In the genomic region with DNA sequence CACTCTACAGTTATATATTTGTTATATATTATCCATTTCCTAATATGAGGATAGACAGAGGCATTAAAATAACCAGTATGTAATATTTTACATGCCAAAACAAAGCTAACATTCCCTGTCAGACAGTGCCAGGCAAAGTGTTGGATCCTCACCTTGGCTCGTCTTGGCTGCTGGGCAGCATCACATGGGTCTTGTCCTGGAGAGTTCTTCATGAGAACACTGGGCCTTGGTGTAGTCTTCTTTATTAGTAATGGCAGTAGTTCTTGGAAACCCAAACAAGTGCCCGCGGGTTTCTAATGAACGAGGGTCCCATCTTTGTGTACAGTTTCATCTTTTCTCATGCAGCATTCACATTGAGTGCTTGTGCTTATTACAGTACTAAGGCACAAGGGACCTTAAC, we compare ENCODE assay signal across 20 mouse cellular contexts. TPM values are rescaled to one million over a fixed set of nuclear protein-coding genes. Genes with fewer than 3 reads are reported as not detected.
DNase-seq lines count a peak whose midpoint lies in the region; ATAC-seq and TF ChIP-seq lines count a peak whose summit lies in the region.
"Had no signal": no experiment of that assay in that cellular context is flagged by ENCODE, and none has a peak within 500 bp of the region (broad histone marks: within the 10 kb centered on the region; RNA-seq: fewer than 3 reads in every experiment).

No protein-coding gene starts in this region.

- WGBS in heart, embryonic 10.5 days, result 86% methylated on average over 4 of the region's 4 CpGs
- WGBS in kidney, adult 2 months, result 92% methylated on average over 4 of the region's 4 CpGs
- 82% methylated on average over 4 of the region's 4 CpGs for WGBS in liver, postnatal 0 days (ENCODE audit: insufficient replicate concordance)
- WGBS in forebrain, embryonic 11.5 days, result 95% methylated on average over 4 of the region's 4 CpGs

- TF ChIP-seq POLR2A in kidney, adult 2 months (IDR thresholded peaks at IDR 0.05; ENCODE audit: low read depth, low read length), result no peak
- no peak for TF ChIP-seq POLR2A in bone marrow macrophage, adult 2 months (IDR thresholded peaks at IDR 0.05; ENCODE audit: borderline replicate concordance, low read depth, low read length)

- TF ChIP-seq CTCF in kidney, adult 2 months (conservative IDR thresholded peaks at IDR 0.05; ENCODE audit: insufficient read depth, insufficient read length, low read depth, low read length), result no peak
- TF ChIP-seq CTCF in bone marrow macrophage, adult 2 months (IDR thresholded peaks at IDR 0.05; ENCODE audit: low read depth, low read length), result no peak
- no peak for TF ChIP-seq CTCF in liver, postnatal 0 days (IDR thresholded peaks at IDR 0.05; ENCODE audit: low read depth)

- H3K27ac ChIP-seq in heart, embryonic 10.5 days, result no peak overlapping the region
- no peak overlapping the region for H3K27ac ChIP-seq in kidney, adult 2 months (ENCODE audit: insufficient read depth, low read depth, low read length)
- H3K27ac ChIP-seq in bone marrow macrophage, adult 2 months (ENCODE audit: insufficient read depth, low read depth, low read length), result peak overlapping the region; percentile 31
- no peak overlapping the region for H3K27ac ChIP-seq in liver, postnatal 0 days (ENCODE audit: low read depth)
- H3K27ac ChIP-seq in forebrain, embryonic 11.5 days (ENCODE audit: low read depth, low read length), result no peak overlapping the region
- H3K27ac ChIP-seq: embryonic facial prominence, embryonic 13.5 days; heart, embryonic 13.5 days; hindbrain, embryonic 10.5 days; hindbrain, embryonic 14.5 days; intestine, embryonic 15.5 days had no signal

- ATAC-seq in liver, postnatal 0 days, result no peak
- ATAC-seq in forebrain, embryonic 11.5 days (replicated peaks; ENCODE audit: low FRiP score), result no peak
- ATAC-seq: forebrain, embryonic 14.5 days; intestine, embryonic 15.5 days had no signal

- no peaks in the 10 kb centered on the region for H3K9me3 ChIP-seq in heart, embryonic 10.5 days
- no peaks in the 10 kb centered on the region for H3K9me3 ChIP-seq in liver, postnatal 0 days (ENCODE audit: low read length)
- no peaks in the 10 kb centered on the region for H3K9me3 ChIP-seq in forebrain, embryonic 11.5 days (ENCODE audit: control insufficient read depth, low read length)
- H3K9me3 ChIP-seq: embryonic facial prominence, embryonic 13.5 days; G1E; heart, embryonic 13.5 days; hindbrain, embryonic 10.5 days; intestine, embryonic 15.5 days had no signal

- no peak for TF ChIP-seq EP300 in liver, postnatal 0 days (IDR thresholded peaks at IDR 0.05; ENCODE audit: low read depth)

- H3K4me3 ChIP-seq in heart, embryonic 10.5 days, result no peak overlapping the region
- no peak overlapping the region for H3K4me3 ChIP-seq in kidney, adult 2 months (ENCODE audit: insufficient read depth, low read depth, low read length)
- no peak overlapping the region for H3K4me3 ChIP-seq in bone marrow macrophage, adult 2 months (ENCODE audit: insufficient read depth, low read length)
- H3K4me3 ChIP-seq in liver, postnatal 0 days (ENCODE audit: low read depth, low read length), result no peak overlapping the region
- no peak overlapping the region for H3K4me3 ChIP-seq in forebrain, embryonic 11.5 days (ENCODE audit: low read depth, low read length)
- H3K4me3 ChIP-seq: embryonic facial prominence, embryonic 13.5 days; heart, embryonic 13.5 days; hindbrain, embryonic 10.5 days; intestine, embryonic 15.5 days had no signal

- no peak overlapping the region for H3K4me2 ChIP-seq in liver, postnatal 0 days (ENCODE audit: low read depth, low read length)
- H3K4me2 ChIP-seq in forebrain, embryonic 11.5 days (ENCODE audit: low read depth, low read length, severe bottlenecking), result no peak overlapping the region
- H3K4me2 ChIP-seq: embryonic facial prominence, embryonic 13.5 days; heart, embryonic 13.5 days; hindbrain, embryonic 14.5 days; intestine, embryonic 15.5 days had no signal

- no peak overlapping the region for H3K9ac ChIP-seq in liver, postnatal 0 days (replicated peaks)
- no peak overlapping the region for H3K9ac ChIP-seq in forebrain, embryonic 11.5 days (ENCODE audit: low read length)
- H3K9ac ChIP-seq: embryonic facial prominence, embryonic 13.5 days; heart, embryonic 13.5 days; hindbrain, embryonic 14.5 days; intestine, embryonic 15.5 days had no signal

- H3K36me3 ChIP-seq in heart, embryonic 10.5 days, result no peaks in the 10 kb centered on the region
- no peaks in the 10 kb centered on the region for H3K36me3 ChIP-seq in kidney, adult 2 months (ENCODE audit: control insufficient read depth, insufficient read depth, low read length)
- no peaks in the 10 kb centered on the region for H3K36me3 ChIP-seq in liver, postnatal 0 days (replicated peaks; ENCODE audit: insufficient read depth, low read length)
- H3K36me3 ChIP-seq in forebrain, embryonic 11.5 days (ENCODE audit: control insufficient read depth, insufficient read depth, low read length), result no peaks in the 10 kb centered on the region
- H3K36me3 ChIP-seq: embryonic facial prominence, embryonic 13.5 days; heart, embryonic 13.5 days; hindbrain, embryonic 10.5 days; intestine, embryonic 15.5 days had no signal

- no peaks in the 10 kb centered on the region for H3K27me3 ChIP-seq in heart, embryonic 10.5 days (ENCODE audit: insufficient read depth, poor library complexity, severe bottlenecking)
- no peaks in the 10 kb centered on the region for H3K27me3 ChIP-seq in kidney, adult 2 months (replicated peaks; ENCODE audit: control insufficient read depth, insufficient read depth, low read length)
- H3K27me3 ChIP-seq in liver, postnatal 0 days (ENCODE audit: insufficient read depth, low read length), result no peaks in the 10 kb centered on the region
- no peaks in the 10 kb centered on the region for H3K27me3 ChIP-seq in forebrain, embryonic 11.5 days (ENCODE audit: control insufficient read depth, insufficient read depth, low read length)
- H3K27me3 ChIP-seq: embryonic facial prominence, embryonic 13.5 days; heart, embryonic 13.5 days; intestine, embryonic 15.5 days had no signal

- DNase-seq in heart, adult 11 months, result peak; percentile 92
- DNase-seq in heart, embryonic 10.5 days (ENCODE audit: low spot score), result no peak
- DNase-seq in kidney, adult 2 months, result peak; percentile 45
- DNase-seq in kidney, adult 11 months, result no peak
- peak; percentile 38 for DNase-seq in adrenal gland, postnatal 10 days
- DNase-seq in liver, postnatal 0 days, result no peak
- DNase-seq in forebrain, embryonic 11.5 days (ENCODE audit: low spot score), result no peak
- DNase-seq: cerebellum, adult 18-20 months; cerebellum, adult 9-11 months; cerebellum, postnatal 36 days; gastrocnemius, postnatal 25 days; kidney, adult 8-10 months had no signal

- peaks cover 11% of the 10 kb centered on the region for H3K4me1 ChIP-seq in heart, embryonic 10.5 days
- H3K4me1 ChIP-seq in kidney, adult 2 months (ENCODE audit: control insufficient read depth, insufficient read depth, low read length), result 0 out of 2 replicates have a peak, but pooled peaks cover 2% of the 10 kb centered on the region
- peaks cover 24% of the 10 kb centered on the region for H3K4me1 ChIP-seq in bone marrow macrophage, adult 2 months (ENCODE audit: control insufficient read depth, insufficient read depth, low read length)
- H3K4me1 ChIP-seq in liver, postnatal 0 days (ENCODE audit: insufficient read depth), result no peaks in the 10 kb centered on the region
- H3K4me1 ChIP-seq in forebrain, embryonic 11.5 days (replicated peaks; ENCODE audit: control insufficient read depth, insufficient read depth, low read length), result no peaks in the 10 kb centered on the region
- H3K4me1 ChIP-seq: embryonic facial prominence, embryonic 13.5 days; intestine, embryonic 15.5 days had no signal

RNA-seq across cellular contexts. Expression of gene Gpd2, which starts 59.8 kb away (rescaled TPM):
- polyA plus RNA-seq in heart, embryonic 10.5 days (2016; fragmentation: Nextera tagmentation; extraction: Ambion mirVana), result 18.6 and 22.3 TPM in 2 replicates
- polyA plus RNA-seq in kidney, adult 2 months (2012; rRNA removed), result 12.5 and 17.2 TPM in 2 replicates
- 100 to 1,000 TPM; 164 to 188 TPM for total RNA-seq in adrenal gland, postnatal 10 days (2021)
- polyA plus RNA-seq in bone marrow macrophage, adult 2 months (2012; ENCODE audit: insufficient read depth, insufficient read length, missing spikeins), result 6.5 and 6.9 TPM in 2 replicates
- polyA plus RNA-seq in liver, postnatal 0 days (2015; fragmentation: Nextera tagmentation; extraction: Ambion mirVana), result 20.4 and 29.7 TPM in 2 replicates
- polyA plus RNA-seq in forebrain, embryonic 11.5 days (2014; fragmentation: Nextera tagmentation; extraction: Ambion mirVana), result 29.0 and 29.4 TPM in 2 replicates

Comparison
In these comparisons a context has a peak if more than half of its experiments do, and no peak if none do; other contexts are left out.
1. DNase-seq: peak in heart, adult 11 months (single experiment), kidney, adult 2 months (single experiment) and adrenal gland, postnatal 10 days (single experiment); none in heart, embryonic 10.5 days (single experiment), kidney, adult 11 months (single experiment), liver, postnatal 0 days (single experiment) and forebrain, embryonic 11.5 days (single experiment).